Mouse (Mus musculus): ENCODE data around the gene Pcbp3. TPM values are rescaled to one million over a fixed set of nuclear protein-coding genes. Genes with fewer than 3 reads are reported as not detected.

Gene Pcbp3
- total RNA-seq, 2 experiments from 2014 or later, result 60.0 to 65.1 TPM

GRCm38 (mm10) chr10:76931794-76932193 is 29.9 kb downstream of the Pcbp3 start:
- no peak for DNase-seq (ENCODE audit: low spot score in 2 of 2)

GRCm38 (mm10) chr10:76931122-76931521 is 30.6 kb downstream of the Pcbp3 start:
- no peak for DNase-seq (ENCODE audit: low spot score in 2 of 2)

GRCm38 (mm10) chr10:76924441-76924840 is 37.2 kb downstream of the Pcbp3 start:
- DNase-seq (ENCODE audit: low spot score in 2 of 2), result no peak

GRCm38 (mm10) chr10:76918086-76918485 is 43.6 kb downstream of the Pcbp3 start:
- DNase-seq (ENCODE audit: low spot score in 2 of 2), result no peak

GRCm38 (mm10) chr10:76906434-76906833 is 55.3 kb downstream of the Pcbp3 start:
- no peak for DNase-seq (ENCODE audit: low spot score in 2 of 2)

GRCm38 (mm10) chr10:76905935-76906341 is 55.7 kb downstream of the Pcbp3 start:
- no peak for DNase-seq (ENCODE audit: low spot score in 2 of 2)

- no peak for DNase-seq (ENCODE audit: low spot score in 2 of 2)
Measured at GRCm38 (mm10) chr10:76903694-76904093, 58.0 kb downstream of the Pcbp3 start.

- no peak for DNase-seq (ENCODE audit: low spot score in 2 of 2)
Measured at GRCm38 (mm10) chr10:76903099-76903498, 58.6 kb downstream of the Pcbp3 start.

GRCm38 (mm10) chr10:76902588-76902987 is 59.1 kb downstream of the Pcbp3 start:
- DNase-seq (ENCODE audit: low spot score in 2 of 2), result no peak

GRCm38 (mm10) chr10:76898428-76898827 is 63.3 kb downstream of the Pcbp3 start:
- DNase-seq (ENCODE audit: low spot score in 2 of 2), result no peak

- DNase-seq (ENCODE audit: low spot score in 2 of 2), result no peak
Measured at GRCm38 (mm10) chr10:76891456-76891855, 70.2 kb downstream of the Pcbp3 start.

GRCm38 (mm10) chr10:76883442-76884244 is 78.0 kb downstream of the Pcbp3 start:
- no peak for DNase-seq (ENCODE audit: low spot score in 2 of 2)

- DNase-seq (ENCODE audit: low spot score in 2 of 2), result no peak
Measured at GRCm38 (mm10) chr10:76882644-76883441, 78.8 kb downstream of the Pcbp3 start.

GRCm38 (mm10) chr10:76881900-76882299 is 79.8 kb downstream of the Pcbp3 start:
- DNase-seq (ENCODE audit: low spot score in 2 of 2), result no peak

- DNase-seq (ENCODE audit: low spot score in 2 of 2), result no peak
Measured at GRCm38 (mm10) chr10:76875310-76875709, 86.4 kb downstream of the Pcbp3 start.

GRCm38 (mm10) chr10:76874879-76875278 is 86.8 kb downstream of the Pcbp3 start:
- DNase-seq (ENCODE audit: low spot score in 2 of 2), result no peak

- no peak for DNase-seq (ENCODE audit: low spot score in 2 of 2)
Measured at GRCm38 (mm10) chr10:76874398-76874797, 87.3 kb downstream of the Pcbp3 start.

GRCm38 (mm10) chr10:76873948-76874347 is 87.7 kb downstream of the Pcbp3 start:
- peak; percentile 40 to 52 for DNase-seq (ENCODE audit: low spot score in 2 of 2)

- DNase-seq (ENCODE audit: low spot score in 2 of 2), result no peak
Measured at GRCm38 (mm10) chr10:76872736-76873135, 89.0 kb downstream of the Pcbp3 start.

- DNase-seq (ENCODE audit: low spot score in 2 of 2), result no peak
Measured at GRCm38 (mm10) chr10:76865936-76866335, 95.8 kb downstream of the Pcbp3 start.

GRCm38 (mm10) chr10:76860998-76861397 is 100.7 kb downstream of the Pcbp3 start:
- DNase-seq (ENCODE audit: low spot score in 2 of 2), result no peak
